Mouse (Mus musculus) natural killer cell, adult 2 months (primary cell): ENCODE data around the gene Hmcn1.

Experiments used
- DNase-seq, 2 experiments: peaks; one replicate each; pipeline ENCODE4 v3.0.0; 2022; ENCODE audit warnings: low spot score in 2 of 2

The Hmcn1 gene

GRCm38 (mm10) chr1:150993162-150994064 lies at the start of gene Hmcn1:
Gene Hmcn1 (minus strand): TSS chr1:150993435.
- peak in 1 of 2 experiments; percentile 12 for DNase-seq

DNA sequence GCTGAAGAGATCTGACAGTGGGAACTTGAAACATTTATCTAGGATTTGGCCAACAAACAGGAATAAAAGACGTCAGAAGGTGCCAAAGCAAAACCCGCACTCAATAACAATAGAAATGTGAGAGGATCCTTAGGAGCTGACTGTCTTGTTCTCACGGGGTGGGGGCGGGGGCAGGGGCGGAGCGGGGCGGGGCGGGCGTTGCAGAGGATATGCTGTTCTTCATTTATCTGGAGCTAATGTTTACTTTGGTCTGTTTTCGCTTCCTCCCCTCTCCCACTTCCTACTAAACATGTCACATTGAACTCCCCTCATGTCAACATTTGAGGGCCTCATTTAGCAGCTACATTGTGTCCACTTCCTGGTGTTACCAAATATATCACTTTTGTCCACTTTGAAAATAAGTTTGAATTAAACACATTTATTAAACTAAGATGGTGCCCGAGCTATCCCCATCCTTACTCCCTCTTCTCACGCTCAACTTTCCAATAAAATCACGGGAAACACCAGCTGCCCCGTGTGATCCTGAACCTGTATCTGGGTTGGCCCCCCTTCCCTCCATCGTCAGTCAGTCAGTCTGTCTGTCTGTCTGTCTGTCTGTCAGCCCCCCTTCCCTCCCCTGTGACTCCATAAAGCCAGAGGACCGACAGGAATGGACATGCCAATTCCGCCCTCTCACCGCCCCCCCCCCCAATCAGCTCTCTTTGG lies 47.9 kb upstream of the Hmcn1 start:
- DNase-seq: no peak

DNA sequence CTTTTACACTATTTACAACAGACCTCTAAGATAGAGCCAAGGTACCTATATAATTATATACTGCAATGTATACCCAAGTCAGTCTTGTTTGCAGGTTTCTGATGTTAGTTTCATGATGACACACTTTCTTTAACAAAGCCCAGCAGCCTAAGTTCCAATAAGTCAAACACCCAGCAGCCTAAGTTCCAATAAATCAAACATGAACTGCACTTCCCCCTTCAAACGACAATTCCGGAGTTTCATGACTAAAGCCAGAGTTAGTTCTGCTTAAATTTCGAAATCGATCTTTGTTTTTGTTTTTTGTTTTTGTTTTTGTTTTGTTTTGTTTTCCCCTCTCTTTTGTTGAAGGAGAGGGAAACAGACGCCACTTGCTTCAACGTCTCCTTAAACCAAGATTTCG lies 47.1 kb upstream of the Hmcn1 start:
- no peak for DNase-seq

- no peak for DNase-seq
These were observed 46.0 kb upstream of the Hmcn1 start for GRCm38 (mm10) chr1:151039189-151039588.

DNA sequence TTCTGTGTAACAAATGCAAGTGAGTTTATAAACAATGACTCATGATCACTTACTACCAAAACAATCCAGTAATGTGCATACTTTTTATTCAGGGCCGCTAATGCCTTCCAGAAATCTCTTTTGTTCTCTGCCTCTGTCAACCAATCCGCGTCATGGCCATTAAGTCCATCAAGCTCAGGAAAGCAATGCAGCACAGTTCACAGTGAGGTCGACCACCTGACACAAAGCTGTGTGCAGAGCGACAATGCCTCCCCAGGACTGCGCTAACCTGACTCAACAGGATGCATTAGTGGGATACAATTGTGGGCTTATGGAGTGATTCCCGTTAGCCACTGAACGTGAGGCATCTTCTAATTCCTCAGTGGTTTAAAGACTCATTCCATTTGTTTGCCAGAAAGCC lies 45.3 kb upstream of the Hmcn1 start:
- no peak for DNase-seq

DNA sequence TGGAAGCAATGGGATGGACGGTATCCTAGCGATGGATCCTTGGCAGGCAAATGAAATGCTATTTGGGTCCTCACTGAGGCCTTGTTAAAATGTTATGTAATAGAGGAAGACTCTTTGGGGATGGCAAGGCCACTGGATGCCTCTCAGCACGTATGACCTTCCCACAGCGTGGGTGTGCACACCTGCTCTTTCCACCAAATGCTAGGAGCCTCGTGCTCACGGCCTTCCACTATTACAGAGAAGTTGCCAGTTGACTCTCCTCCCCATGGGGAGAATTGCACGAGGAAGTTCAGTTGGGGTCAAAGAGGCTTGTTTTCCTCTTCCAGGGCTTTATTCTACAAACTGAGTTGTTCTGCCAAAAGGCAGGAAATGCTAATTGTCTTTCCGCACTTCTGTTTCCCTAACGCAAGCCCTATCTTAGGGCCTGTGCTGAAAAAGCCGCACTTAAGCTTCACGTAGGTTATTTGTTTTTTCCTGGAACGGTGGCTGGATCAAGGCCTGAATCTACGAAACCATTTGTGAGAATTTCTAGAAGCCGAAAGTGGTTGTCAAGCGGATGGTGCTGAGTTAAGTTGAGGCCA lies 43.3 kb upstream of the Hmcn1 start:
- no peak for DNase-seq

DNA sequence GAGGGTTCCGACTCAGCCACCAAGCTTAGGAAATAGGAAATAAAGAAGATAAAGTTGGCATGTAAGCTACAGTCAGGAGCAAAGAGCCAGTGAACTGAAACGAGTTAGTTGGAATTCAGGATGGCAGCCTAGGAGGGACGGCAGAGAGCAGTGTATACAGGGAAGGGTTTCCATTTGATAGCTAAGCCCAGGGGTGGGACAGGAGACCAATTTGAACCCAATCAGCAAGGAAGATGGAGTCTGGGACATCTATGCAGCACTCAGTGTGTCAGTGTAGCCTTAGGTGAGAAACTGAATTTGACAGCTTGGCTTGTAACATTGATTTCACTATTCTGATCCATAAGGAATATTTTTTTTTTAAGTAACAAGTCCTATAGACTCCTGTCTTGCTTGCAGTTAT lies 42.5 kb upstream of the Hmcn1 start:
- DNase-seq: no peak

GRCm38 (mm10) chr1:151034993-151035592 lies 41.9 kb upstream of the Hmcn1 start:
- peak; percentile 18 to 53 for DNase-seq

GRCm38 (mm10) chr1:151033291-151033690 lies 40.1 kb upstream of the Hmcn1 start:
- no peak for DNase-seq

- no peak for DNase-seq
These were observed 38.3 kb upstream of the Hmcn1 start for GRCm38 (mm10) chr1:151031581-151031980.

GRCm38 (mm10) chr1:151031086-151031485 lies 37.9 kb upstream of the Hmcn1 start:
- no peak for DNase-seq

DNA sequence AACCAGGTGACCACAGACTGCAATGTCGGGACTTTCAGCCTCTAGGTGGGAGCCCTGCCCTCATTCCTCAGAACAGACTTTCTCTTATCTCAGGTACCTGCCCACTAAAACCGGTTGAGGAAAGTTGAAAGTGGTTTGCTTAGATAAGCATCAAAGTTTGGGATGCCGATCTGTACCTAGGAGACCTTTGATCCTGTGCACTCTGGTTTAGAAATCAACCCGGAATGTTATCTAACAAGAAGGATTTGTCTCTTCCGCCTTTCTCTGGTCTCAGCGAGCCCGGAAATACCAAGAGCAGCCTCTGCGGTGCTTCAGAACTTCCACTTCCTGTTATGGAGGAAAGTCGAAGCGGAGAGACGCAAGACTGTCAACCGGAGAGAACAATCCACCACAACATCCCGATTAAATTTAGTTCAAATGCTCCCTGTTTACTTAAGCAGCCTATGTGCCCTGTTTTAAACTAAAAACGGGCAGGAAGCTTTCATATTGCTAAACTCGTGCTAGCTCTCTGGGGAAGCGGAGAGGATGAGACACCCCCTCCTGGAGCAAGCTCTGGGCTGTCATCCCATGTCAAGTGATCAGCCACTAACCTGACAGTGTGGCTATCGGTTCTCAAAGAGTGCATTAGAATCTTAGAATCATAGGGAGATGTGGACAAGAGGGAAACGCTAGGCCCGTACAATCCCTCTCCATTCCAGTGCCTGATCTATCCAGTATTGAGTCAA lies 32.0 kb upstream of the Hmcn1 start:
- peak; percentile 49 to 54 for DNase-seq

GRCm38 (mm10) chr1:151019273-151019890 lies 26.1 kb upstream of the Hmcn1 start:
- no peak for DNase-seq

GRCm38 (mm10) chr1:151011056-151011455 lies 17.8 kb upstream of the Hmcn1 start:
- peak; percentile 52 to 58 for DNase-seq

- DNase-seq: peak; percentile 41 to 62
These were observed 16.0 kb upstream of the Hmcn1 start for GRCm38 (mm10) chr1:151009115-151009797.

DNA sequence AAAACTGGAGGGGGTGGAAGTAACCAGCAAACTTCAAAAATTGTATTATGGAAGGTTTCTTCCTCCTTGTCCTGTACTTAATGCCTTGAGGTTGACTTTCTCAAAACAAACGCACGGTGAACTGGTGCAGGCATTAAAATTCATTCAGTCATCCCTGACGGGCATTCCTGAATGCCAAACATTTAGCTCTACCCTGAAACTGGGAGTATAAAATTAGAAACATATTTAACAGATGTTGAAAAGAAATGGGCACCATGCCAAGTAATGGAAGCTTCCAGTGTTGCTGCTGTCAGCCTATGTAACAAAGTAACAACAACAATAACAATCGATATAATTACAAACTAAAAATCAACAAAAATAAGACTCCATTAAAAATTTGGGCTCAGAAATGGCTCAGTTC lies 14.5 kb upstream of the Hmcn1 start:
- no peak for DNase-seq

- no peak for DNase-seq
These were observed 10.8 kb upstream of the Hmcn1 start for GRCm38 (mm10) chr1:151004007-151004406.

DNA sequence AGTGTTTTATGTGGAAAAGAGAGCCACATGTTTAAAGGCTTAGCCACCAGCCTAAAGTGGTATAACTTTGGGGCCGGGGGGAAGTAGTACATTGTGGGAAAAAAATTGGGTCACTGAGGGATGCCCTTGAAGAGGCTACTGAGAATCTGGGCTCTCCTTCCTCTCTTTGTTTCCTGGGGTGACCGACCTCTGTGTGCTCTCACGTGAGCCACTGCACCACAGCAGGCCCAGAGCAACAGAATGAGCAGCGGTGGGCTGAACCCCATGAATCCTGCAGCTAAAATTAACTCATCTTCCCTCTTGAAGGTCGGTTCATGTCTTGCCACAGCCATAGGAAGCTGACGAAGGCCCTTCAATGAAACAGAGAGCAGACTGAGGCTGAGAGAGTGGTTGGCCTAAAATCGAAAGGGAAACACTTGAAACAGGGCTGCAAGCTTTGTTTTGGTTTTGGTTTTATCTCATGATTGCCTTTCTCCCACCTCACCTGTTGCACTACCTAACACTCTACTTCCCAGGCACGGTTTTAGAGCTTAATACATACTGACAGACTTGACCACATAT lies 8.7 kb upstream of the Hmcn1 start:
- DNase-seq: peak; percentile 17 to 21

DNA sequence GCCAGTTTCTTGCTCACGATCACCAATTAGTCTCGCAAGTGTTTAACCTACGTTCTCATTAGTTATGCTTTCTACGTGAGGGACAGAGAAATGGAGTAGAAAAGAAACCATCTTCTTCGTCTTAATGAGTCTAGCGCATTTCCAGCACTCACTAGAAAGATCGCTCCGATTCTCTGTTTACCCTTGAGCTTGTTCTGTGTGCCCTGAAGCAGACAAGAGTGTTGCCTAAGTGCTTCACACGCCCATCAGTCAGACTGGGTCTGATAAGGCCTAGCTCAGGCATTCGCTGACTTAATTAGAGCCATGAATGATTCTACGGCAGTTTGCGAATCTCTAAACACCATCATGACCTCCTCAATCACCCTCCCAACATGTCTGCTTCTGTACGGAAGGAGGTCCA lies 7.5 kb upstream of the Hmcn1 start:
- no peak for DNase-seq

- DNase-seq: no peak
These were observed 1.4 kb upstream of the Hmcn1 start for GRCm38 (mm10) chr1:150994612-150995011.
